Mouse (Mus musculus) heart, embryonic 15.5 days (tissue): ENCODE results near the gene Itpr1. TPM values are rescaled to one million over a fixed set of nuclear protein-coding genes. Genes with fewer than 3 reads are reported as not detected.

Experiments used
- ATAC-seq: fragments of 200-750 bp; cut with Nextera tagmentation; replicated peaks from 2 replicates; pipeline ENCODE4 v1.8.0; 2017; ENCODE audit warnings: low read depth, moderate TSS enrichment; ENCODE audit not compliant: insufficient number of reproducible peaks, insufficient read depth, low FRiP score
- H3K27ac ChIP-seq: fragments of 300-500 bp; sonication (generic); 2 replicates; pipeline ENCODE4 v1.5.1; 2015; ENCODE audit warnings: mild to moderate bottlenecking, inconsistent platforms
- H3K27me3 ChIP-seq: fragments of 300-500 bp; sonication (generic); 2 replicates; pipeline ENCODE4 v1.6.1; 2015; ENCODE audit warnings: inconsistent platforms
- H3K36me3 ChIP-seq: fragments of 300-500 bp; sonication (generic); 2 replicates; pipeline ENCODE4 v1.6.1; 2015; ENCODE audit warnings: mild to moderate bottlenecking, inconsistent platforms
- H3K4me1 ChIP-seq: fragments of 300-500 bp; sonication (generic); replicated peaks from 2 replicates; pipeline ENCODE4 v1.6.1; 2015; ENCODE audit warnings: inconsistent platforms
- H3K4me2 ChIP-seq: fragments of 300-500 bp; sonication (generic); 2 replicates; pipeline ENCODE4 v1.6.1; 2015; ENCODE audit warnings: inconsistent platforms, mild to moderate bottlenecking, moderate library complexity
- H3K4me3 ChIP-seq: fragments of 300-500 bp; sonication (generic); 2 replicates; pipeline ENCODE4 v1.5.1; 2015; ENCODE audit warnings: mild to moderate bottlenecking, inconsistent platforms
- H3K9ac ChIP-seq: fragments of 300-500 bp; sonication (generic); 2 replicates; pipeline ENCODE4 v1.6.1; 2015; ENCODE audit warnings: mild to moderate bottlenecking, inconsistent platforms
- H3K9me3 ChIP-seq: fragments of 300-500 bp; sonication (generic); replicated peaks from 2 replicates; pipeline ENCODE4 v1.6.1; 2016; ENCODE audit warnings: inconsistent platforms
- WGBS: fragments of 180-500 bp; shearing (Covaris S2); methylation state at CpG from one replicate; pipeline ENCODE4 v1.1.7; 2015; ENCODE audit warnings: mixed read lengths; 5-methylcytosine and 5-hydroxymethylcytosine counted together
- polyA plus RNA-seq: library from polyadenylated mRNA; unstranded; fragments of >200 nt; fragmentation: Nextera tagmentation; extraction: Ambion mirVana; gene quantifications from 2 replicates; pipeline ENCODE4 v1.2.1, GENCODE M21; 2015

The Itpr1 gene
- polyA plus RNA-seq, 1 experiment from 2014 or later, result 11.4 TPM

GRCm38 (mm10) chr6:108431193-108431592 is 218.3 kb downstream of the Itpr1 start:
- Histone ChIP-seq H3K9ac (no peak overlapping the region), H3K4me3 (no peak overlapping the region), H3K4me1 (peaks cover 13% of the 10 kb centered on the region), H3K27me3 (no peaks in the 10 kb centered on the region), H3K27ac (no peak overlapping the region), H3K4me2 (no peak overlapping the region), H3K9me3 (no peaks in the 10 kb centered on the region), H3K36me3 (no peaks in the 10 kb centered on the region)
- WGBS, result 72% methylated on average over 8 of the region's 8 CpGs
- ATAC-seq, result no peak

DNA sequence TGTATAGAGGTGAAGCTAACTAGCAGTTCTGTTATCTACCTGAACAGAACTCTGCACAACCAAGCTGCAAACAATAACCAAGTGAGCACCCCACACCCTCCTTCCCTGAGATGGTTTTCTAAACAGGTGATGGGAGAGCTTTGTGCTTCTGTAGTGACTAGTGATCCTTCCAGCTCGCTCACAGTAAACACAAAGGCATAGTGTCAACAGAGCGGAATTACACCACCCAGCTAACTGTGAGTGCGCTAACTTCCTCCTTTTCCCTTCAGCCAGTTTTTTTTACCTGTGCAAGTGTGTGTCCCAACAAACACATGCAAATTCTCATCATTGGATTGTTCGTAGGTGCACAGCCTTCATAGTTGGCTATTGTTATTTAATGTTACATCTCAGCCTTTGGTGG is 219.9 kb downstream of the Itpr1 start:
- H3K9me3 ChIP-seq, result no peaks in the 10 kb centered on the region
- no peaks in the 10 kb centered on the region for H3K27me3 ChIP-seq
- H3K4me2 ChIP-seq, result no peak overlapping the region
- peaks cover 13% of the 10 kb centered on the region for H3K4me1 ChIP-seq
- no peak overlapping the region for H3K9ac ChIP-seq
- no peak for ATAC-seq
- H3K27ac ChIP-seq, result no peak overlapping the region
- 92% methylated on average over 4 of the region's 4 CpGs for WGBS
- no peak overlapping the region for H3K4me3 ChIP-seq
- no peaks in the 10 kb centered on the region for H3K36me3 ChIP-seq

- WGBS, result 66% methylated on average over 6 of the region's 6 CpGs
- H3K27ac ChIP-seq, result no peak overlapping the region
Measured at GRCm38 (mm10) chr6:108434816-108435215, 221.9 kb downstream of the Itpr1 start.

DNA sequence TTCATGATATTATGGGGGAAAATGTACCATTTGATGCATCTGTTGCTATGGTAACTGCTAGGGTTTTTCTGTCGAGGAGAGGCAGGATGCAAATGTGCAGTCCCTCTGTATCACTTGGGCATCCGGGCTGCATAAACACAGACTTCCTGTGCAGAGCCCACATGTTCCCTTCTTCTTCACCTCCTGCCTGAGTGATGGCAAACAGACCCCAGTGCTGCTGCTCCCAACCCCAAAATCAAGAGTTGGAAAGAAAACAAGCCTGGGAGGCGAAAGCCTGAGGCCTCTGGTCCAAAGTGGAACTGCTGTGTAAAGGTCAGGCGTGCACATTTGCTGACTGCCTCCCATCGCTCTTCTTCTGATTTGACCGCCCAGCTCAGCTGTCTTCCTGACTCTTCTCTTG is 222.6 kb downstream of the Itpr1 start:
- H3K27me3 ChIP-seq, result no peaks in the 10 kb centered on the region
- no peak for ATAC-seq
- no peak overlapping the region for H3K9ac ChIP-seq
- peaks cover 13% of the 10 kb centered on the region for H3K4me1 ChIP-seq
- H3K27ac ChIP-seq, result peak overlapping the region; percentile 5; the same call in 1 of the 2 replicates
- no peak overlapping the region for H3K4me2 ChIP-seq
- peaks cover 10% of the 10 kb centered on the region for H3K36me3 ChIP-seq
- H3K4me3 ChIP-seq, result no peak overlapping the region
- 58% methylated on average over 6 of the region's 6 CpGs for WGBS
- no peaks in the 10 kb centered on the region for H3K9me3 ChIP-seq

More at GRCm38 (mm10) chr6:108434816-108435215, 221.9 kb downstream of the Itpr1 start:
- peaks cover 3% of the 10 kb centered on the region; the same call in 1 of the 2 replicates for H3K36me3 ChIP-seq
- no peak overlapping the region for H3K9ac ChIP-seq
- H3K27me3 ChIP-seq, result no peaks in the 10 kb centered on the region
- ATAC-seq, result no peak
- H3K9me3 ChIP-seq, result no peaks in the 10 kb centered on the region
- H3K4me1 ChIP-seq, result peaks cover 13% of the 10 kb centered on the region
- H3K4me2 ChIP-seq, result no peak overlapping the region
- no peak overlapping the region for H3K4me3 ChIP-seq

DNA sequence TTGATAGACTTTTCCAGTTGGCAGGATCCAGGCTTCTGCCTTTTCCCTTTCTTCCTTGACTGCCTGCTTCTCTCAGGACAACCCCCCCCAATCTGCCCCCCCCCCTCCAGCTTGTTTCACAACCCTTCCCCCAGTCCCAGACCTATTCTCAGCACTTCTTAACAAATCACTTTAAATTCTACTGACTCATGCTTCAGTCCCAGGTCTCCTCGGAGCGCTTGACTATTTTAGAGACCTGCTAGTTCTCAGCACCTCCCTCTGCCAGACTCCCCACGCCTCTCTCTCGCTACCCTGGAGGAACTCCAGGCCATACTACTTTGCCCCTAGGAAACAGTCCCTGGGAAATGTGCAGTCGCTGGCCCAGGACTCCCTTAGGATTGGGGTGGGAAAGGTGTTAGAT is 223.7 kb downstream of the Itpr1 start:
- Histone ChIP-seq H3K4me2 (no peak overlapping the region), H3K9me3 (no peaks in the 10 kb centered on the region)
- ATAC-seq, result peak; percentile 43; the same call in 1 of the 2 replicates

DNA sequence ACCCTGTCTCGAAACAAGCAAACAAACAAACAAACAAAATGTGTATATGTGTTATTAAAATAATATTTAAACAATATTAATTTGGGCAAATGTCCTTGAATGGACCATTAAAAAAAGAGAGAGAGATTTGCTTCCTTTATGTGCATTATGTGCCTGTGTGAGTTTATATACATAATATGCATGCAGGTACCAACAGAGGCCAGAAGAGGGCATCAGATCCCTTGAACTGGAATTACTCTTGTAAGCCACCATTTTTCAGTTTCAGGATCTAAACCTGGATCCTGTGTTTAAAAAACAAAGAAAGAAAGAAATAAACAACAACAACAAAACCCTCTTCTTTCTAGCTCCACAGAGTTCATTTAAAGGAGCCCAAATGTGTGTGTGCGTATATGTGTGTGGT is 228.4 kb downstream of the Itpr1 start:
- Histone ChIP-seq H3K36me3 (peaks cover 30% of the 10 kb centered on the region), H3K9ac (no peak overlapping the region), H3K4me1 (peaks cover 13% of the 10 kb centered on the region), H3K4me3 (no peak overlapping the region), H3K4me2 (no peak overlapping the region), H3K9me3 (no peaks in the 10 kb centered on the region), H3K27me3 (no peaks in the 10 kb centered on the region), H3K27ac (no peak overlapping the region)
- 97% methylated on average over 2 of the region's 2 CpGs for WGBS
- ATAC-seq, result no peak

More for the DNA sequence above, 223.7 kb downstream of the Itpr1 start:
- Histone ChIP-seq H3K36me3 (peaks cover 21% of the 10 kb centered on the region), H3K4me1 (peaks cover 13% of the 10 kb centered on the region), H3K27me3 (no peaks in the 10 kb centered on the region), H3K27ac (peak overlapping the region; percentile 40), H3K9ac (no peak overlapping the region), H3K4me3 (no peak overlapping the region)
- 15% methylated on average over 5 of the region's 5 CpGs for WGBS

DNA sequence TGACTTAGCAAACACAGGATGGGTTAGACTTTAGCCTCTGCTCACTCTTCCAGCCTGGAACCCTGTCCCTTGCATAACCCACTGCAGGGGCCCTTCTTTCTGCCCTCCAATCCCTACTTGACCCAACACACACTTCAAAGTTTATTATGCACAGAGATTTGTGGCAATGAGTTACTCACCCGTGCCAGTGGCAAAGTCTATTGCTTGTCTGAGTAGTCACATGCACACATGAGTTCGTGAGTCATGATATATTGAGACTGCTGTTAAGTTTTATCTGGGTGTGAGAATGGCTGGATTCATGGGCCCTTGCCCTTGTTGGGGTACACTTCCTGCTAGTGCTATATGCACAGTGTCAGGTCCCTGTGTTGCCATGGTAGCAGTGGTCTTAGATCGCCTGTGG is 229.4 kb downstream of the Itpr1 start:
- 81% methylated on average over 3 of the region's 3 CpGs for WGBS
- no peak for ATAC-seq

GRCm38 (mm10) chr6:108444435-108444834 is 231.5 kb downstream of the Itpr1 start:
- 56% methylated on average over 7 of the region's 7 CpGs for WGBS
- Histone ChIP-seq H3K9ac (no peak overlapping the region), H3K27ac (no peak overlapping the region), H3K4me3 (no peak overlapping the region), H3K4me1 (peaks cover 29% of the 10 kb centered on the region), H3K9me3 (no peaks in the 10 kb centered on the region), H3K4me2 (no peak overlapping the region), H3K27me3 (no peaks in the 10 kb centered on the region), H3K36me3 (peaks cover 30% of the 10 kb centered on the region)
- ATAC-seq, result no peak

More for the DNA sequence above, 229.4 kb downstream of the Itpr1 start:
- Histone ChIP-seq H3K9ac (no peak overlapping the region), H3K36me3 (peaks cover 30% of the 10 kb centered on the region), H3K27me3 (no peaks in the 10 kb centered on the region), H3K4me1 (peaks cover 15% of the 10 kb centered on the region), H3K9me3 (no peaks in the 10 kb centered on the region), H3K27ac (no peak overlapping the region), H3K4me2 (no peak overlapping the region), H3K4me3 (no peak overlapping the region)

- Histone ChIP-seq H3K9ac (no peak overlapping the region), H3K9me3 (no peaks in the 10 kb centered on the region), H3K27ac (no peak overlapping the region), H3K27me3 (no peaks in the 10 kb centered on the region), H3K4me1 (peaks cover 29% of the 10 kb centered on the region), H3K36me3 (peaks cover 25% of the 10 kb centered on the region), H3K4me2 (no peak overlapping the region), H3K4me3 (no peak overlapping the region)
- ATAC-seq, result no peak
- 73% methylated on average over 7 of the region's 7 CpGs for WGBS
Measured at GRCm38 (mm10) chr6:108445006-108445405, 232.1 kb downstream of the Itpr1 start.

DNA sequence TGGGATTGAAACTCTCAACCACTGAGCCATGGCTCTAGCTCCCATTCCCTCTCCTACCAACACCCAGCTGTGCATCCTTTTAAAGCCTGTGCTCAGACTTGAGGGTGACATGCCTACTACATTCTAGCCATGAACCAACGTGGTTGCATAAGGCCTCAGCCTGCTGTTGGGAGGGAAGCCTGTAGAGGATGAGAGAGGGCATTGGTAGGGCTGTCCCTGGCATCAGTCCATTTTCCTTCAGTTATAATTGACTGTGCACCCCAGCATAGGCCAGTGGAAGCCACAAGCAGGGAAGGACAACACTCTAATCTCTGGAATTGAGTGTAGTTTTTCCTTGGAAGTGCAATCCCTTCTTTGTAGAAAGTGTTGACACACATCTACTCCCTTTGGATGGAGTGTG is 233.9 kb downstream of the Itpr1 start:
- 57% methylated on average over 1 of the region's 1 CpGs for WGBS
- H3K4me1 ChIP-seq, result peaks cover 35% of the 10 kb centered on the region

DNA sequence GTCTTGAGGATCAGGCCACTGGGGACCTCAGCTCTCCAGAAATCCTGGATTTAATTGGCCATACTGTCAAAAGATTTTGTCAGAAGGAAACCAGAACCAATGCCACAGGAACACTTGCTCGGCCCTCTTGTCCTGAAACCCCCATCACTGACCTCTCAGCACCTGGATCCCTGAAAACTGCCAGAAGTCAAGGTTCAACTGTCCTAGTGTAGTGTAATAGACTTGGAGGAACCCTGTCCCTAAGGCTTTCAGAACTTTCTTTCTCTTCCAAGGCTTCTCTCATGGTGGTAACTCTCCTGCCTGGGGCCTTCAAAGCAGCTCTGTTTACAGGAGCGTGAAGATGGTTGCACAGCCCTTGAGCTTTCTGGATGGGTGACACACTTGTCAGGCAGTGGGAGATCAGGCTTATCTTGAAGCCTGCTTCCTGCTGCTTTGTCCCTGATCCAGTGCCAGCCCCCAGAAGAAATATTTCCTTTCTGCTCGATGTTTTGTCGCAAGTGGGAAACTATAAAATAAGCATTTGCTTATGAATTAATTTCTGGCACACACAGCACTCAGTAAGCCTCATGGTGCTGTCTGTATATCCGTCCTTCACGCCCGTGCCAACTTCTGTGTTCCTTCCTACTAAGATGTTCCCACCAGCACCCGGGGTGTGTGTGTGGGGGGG is 234.4 kb downstream of the Itpr1 start:
- H3K4me1 ChIP-seq, result peaks cover 35% of the 10 kb centered on the region
- H3K9me3 ChIP-seq, result no peaks in the 10 kb centered on the region
- H3K4me2 ChIP-seq, result no peak overlapping the region
- WGBS, result 45% methylated on average over 8 of the region's 8 CpGs
- H3K27ac ChIP-seq, result peak overlapping the region; percentile 69
- no peak; the same call in 1 of the 2 replicates for ATAC-seq
- H3K36me3 ChIP-seq, result peaks cover 5% of the 10 kb centered on the region; the same call in 1 of the 2 replicates
- H3K9ac ChIP-seq, result no peak overlapping the region
- H3K4me3 ChIP-seq, result no peak overlapping the region
- H3K27me3 ChIP-seq, result no peaks in the 10 kb centered on the region

More for the DNA sequence above, 233.9 kb downstream of the Itpr1 start:
- Histone ChIP-seq H3K36me3 (peaks cover 7% of the 10 kb centered on the region; the same call in 1 of the 2 replicates), H3K27me3 (no peaks in the 10 kb centered on the region), H3K9me3 (no peaks in the 10 kb centered on the region), H3K9ac (no peak overlapping the region), H3K4me3 (no peak overlapping the region), H3K4me2 (no peak overlapping the region), H3K27ac (peak overlapping the region; percentile 69)
- ATAC-seq, result no peak
